Mouse (Mus musculus) G1E (cell line): Measurements from ENCODE around the gene Ext2.

Source experiments
- CTCF ChIP-seq: IDR thresholded peaks from 2 replicates; pipeline ENCODE4 v1.5.1; 2012; ENCODE audit warnings: low read depth, low read length, inconsistent platforms, mixed read lengths
- GATA1 ChIP-seq: IDR thresholded peaks from 2 replicates; pipeline ENCODE4 v1.6.1; 2012; ENCODE audit warnings: borderline replicate concordance, low read length, inconsistent platforms, mixed read lengths
- GATA2 ChIP-seq: IDR thresholded peaks from 2 replicates; pipeline ENCODE4 v1.6.1; 2012; ENCODE audit warnings: low read depth, low read length, inconsistent platforms, borderline replicate concordance

GRCm38 (mm10) chr2:93709696-93710095 lies 112.7 kb downstream of the Ext2 start:
- TF ChIP-seq CTCF (no peak), GATA1 (no peak), GATA2 (no peak)
